ENCODE assay signal across 8 mouse cellular contexts in genomic region chr3:104967548-104968300, GRCm38 (mm10). TPM values are rescaled to one million over a fixed set of nuclear protein-coding genes. Genes with fewer than 3 reads are reported as not detected.
DNase-seq lines count a peak whose midpoint lies in the region; ATAC-seq lines count a peak whose summit lies in the region.

No protein-coding gene starts in this region.

- H3K9ac ChIP-seq in intestine, embryonic 14.5 days (ENCODE audit: low read length), result peak overlapping the region; percentile 58

- intact Hi-C loops in gastrocnemius, postnatal 14 days (cut with DNase I; ENCODE audit: low total_unique reads), result loop anchor here (10.0 kb wide), 3 partner anchors 93 to 253 kb away; partner anchors contain the start of genes Fam19a3, Ppm1j and Rhoc
- intact Hi-C loops in left cerebral cortex, postnatal 10 days (cut with DNase I), result loop anchor here (5.0 to 10.0 kb wide), 2 partner anchors 90 to 193 kb away; no protein-coding TSS in a partner anchor

- no peaks in the 10 kb centered on the region for H3K9me3 ChIP-seq in intestine, embryonic 14.5 days (ENCODE audit: control insufficient read depth, low read length)

- no peaks in the 10 kb centered on the region for H3K36me3 ChIP-seq in intestine, embryonic 14.5 days (ENCODE audit: control insufficient read depth, insufficient read depth, low read length)

- H3K27ac ChIP-seq in intestine, embryonic 14.5 days (ENCODE audit: low read depth), result no peak overlapping the region; the same call in 1 of the 2 replicates

- H3K4me3 ChIP-seq in intestine, embryonic 14.5 days (ENCODE audit: low read depth, low read length), result peak overlapping the region; percentile 42

- peak; percentile 92 for DNase-seq in gastrocnemius, postnatal 14 days
- DNase-seq in intestine, embryonic 14.5 days (ENCODE audit: low spot score), result peak; percentile 97
- peak; percentile 63 to 91 for DNase-seq in left cerebral cortex, postnatal 10 days (ENCODE audit: extremely low spot score in 1 of 2, low spot score in 2 of 2)
- DNase-seq in right cerebral cortex, postnatal 4 days, result peak; percentile 83
- DNase-seq in yolk sac, embryonic 10.5 days (ENCODE audit: low spot score), result peak; percentile 79

- peaks cover 9% of the 10 kb centered on the region for H3K4me1 ChIP-seq in intestine, embryonic 14.5 days (replicated peaks; ENCODE audit: control insufficient read depth, insufficient read depth, low read length)

- peaks cover 5% of the 10 kb centered on the region for H3K27me3 ChIP-seq in intestine, embryonic 14.5 days (replicated peaks; ENCODE audit: control insufficient read depth, insufficient read depth, low read length)

- H3K4me2 ChIP-seq in intestine, embryonic 14.5 days (ENCODE audit: low read length), result peak overlapping the region; percentile 56

- ATAC-seq in activated CD4-positive, CD25-positive, alpha-beta regulatory T cell, adult 4 months, result peak; percentile 48
- peak; percentile 86 for ATAC-seq in common myeloid progenitor, adult 5-6 weeks (replicated peaks; ENCODE audit: low read depth, poor library complexity, severe bottlenecking)
- ATAC-seq in intestine, embryonic 14.5 days (replicated peaks; ENCODE audit: low FRiP score, low TSS enrichment, low read depth), result peak; percentile 84
- ATAC-seq in megakaryocyte progenitor cell, adult 5-6 weeks (replicated peaks; ENCODE audit: poor library complexity), result peak; percentile 93

- 1% methylated on average over 49 of the region's 49 CpGs for WGBS in intestine, embryonic 14.5 days

RNA-seq across cellular contexts. Expression of gene Wnt2b, which starts 6.0 kb away (rescaled TPM):
- polyA plus RNA-seq in activated CD4-positive, CD25-positive, alpha-beta regulatory T cell, adult 4 months (2017; shearing (Covaris generic)), result under 1 TPM; 0.18 to 0.22 TPM
- total RNA-seq in common myeloid progenitor, adult 5-6 weeks (2017), result under 0.01 TPM in 1 of 2 replicates, not detected in the other
- under 1 TPM; 0.78 to 0.86 TPM for total RNA-seq in gastrocnemius, postnatal 14 days (2021)
- 1.9 and 2.8 TPM in 2 replicates for polyA plus RNA-seq in intestine, embryonic 14.5 days (2014; fragmentation: Nextera tagmentation; extraction: Ambion mirVana)
- total RNA-seq in left cerebral cortex, postnatal 10 days (2021), result 1 to 10 TPM; 2.2 to 3.0 TPM
- total RNA-seq in megakaryocyte progenitor cell, adult 5-6 weeks (2015), result not detected in 2 replicates
- not detected in 2 replicates for total RNA-seq in megakaryocyte progenitor cell, adult 5-6 weeks (2017)
